Comparison of ENCODE assay signal across 35 mouse cellular contexts in genomic region chr19:59188981-59189380, GRCm38 (mm10). TPM values are rescaled to one million over a fixed set of nuclear protein-coding genes. Genes with fewer than 3 reads are reported as not detected.
A peak's percentile ranks its signal among the peaks of the same experiment; 100 is the strongest.
DNase-seq lines count a peak whose midpoint lies in the region; ATAC-seq lines count a peak whose summit lies in the region.
"Had no signal": no experiment of that assay in that cellular context is flagged by ENCODE, and none has a peak within 500 bp of the region (broad histone marks: within the 10 kb centered on the region; RNA-seq: fewer than 3 reads in every experiment).

No protein-coding gene starts in this region.

- H3K9me3 ChIP-seq in limb, embryonic 10.5 days (replicated peaks), result no peaks in the 10 kb centered on the region
- H3K9me3 ChIP-seq in kidney, embryonic 16.5 days (ENCODE audit: low read length), result no peaks in the 10 kb centered on the region
- H3K9me3 ChIP-seq: embryonic facial prominence, embryonic 12.5 days; embryonic facial prominence, embryonic 15.5 days; G1E; heart, embryonic 12.5 days; heart, embryonic 15.5 days had no signal

- H3K4me3 ChIP-seq in limb, embryonic 10.5 days, result no peak overlapping the region
- H3K4me3 ChIP-seq in kidney, embryonic 16.5 days (ENCODE audit: low read length), result no peak overlapping the region
- H3K4me3 ChIP-seq: embryonic facial prominence, embryonic 12.5 days; embryonic facial prominence, embryonic 15.5 days; heart, embryonic 12.5 days; heart, embryonic 15.5 days had no signal

- DNase-seq in embryo, embryonic 10.5 days (ENCODE audit: low spot score), result peak; percentile 21
- DNase-seq in embryo, embryonic 11 days, result no peak
- DNase-seq in testis, postnatal 10 days (ENCODE audit: low spot score), result peak; percentile 31
- no peak for DNase-seq in testis, postnatal 14 days (ENCODE audit: low spot score)
- peak; percentile 39 for DNase-seq in limb, embryonic 10.5 days (ENCODE audit: low spot score)
- DNase-seq in gastrocnemius, postnatal 25 days, result no peak
- DNase-seq: adrenal gland, adult 2 months; adrenal gland, postnatal 14 days; cerebellum, adult 11-12 months; cerebellum, adult 8-10 months; cerebellum, postnatal 10 days; cerebellum, postnatal 36 days; forebrain, postnatal 0 days; gastrocnemius, postnatal 10 days; heart, adult 18-20 months; heart, postnatal 14 days; heart, postnatal 4 days had no signal

- no peak overlapping the region for H3K27ac ChIP-seq in limb, embryonic 10.5 days
- no peak overlapping the region for H3K27ac ChIP-seq in kidney, embryonic 16.5 days (ENCODE audit: low read length)
- H3K27ac ChIP-seq: embryonic facial prominence, embryonic 12.5 days; embryonic facial prominence, embryonic 15.5 days; heart, embryonic 15.5 days; hindbrain, embryonic 14.5 days; hindbrain, postnatal 0 days had no signal

- no peak overlapping the region for H3K9ac ChIP-seq in kidney, embryonic 16.5 days (replicated peaks; ENCODE audit: low read length)
- H3K9ac ChIP-seq: embryonic facial prominence, embryonic 12.5 days; embryonic facial prominence, embryonic 15.5 days; forebrain, postnatal 0 days; heart, embryonic 12.5 days; heart, embryonic 15.5 days; hindbrain, embryonic 14.5 days had no signal

- peaks cover 16% of the 10 kb centered on the region for H3K4me1 ChIP-seq in limb, embryonic 10.5 days
- H3K4me1 ChIP-seq in kidney, embryonic 16.5 days (ENCODE audit: insufficient read depth, low read length), result 0 out of 2 replicates have a peak, but pooled peaks cover 2% of the 10 kb centered on the region

- no peaks in the 10 kb centered on the region for H3K36me3 ChIP-seq in limb, embryonic 10.5 days
- no peaks in the 10 kb centered on the region for H3K36me3 ChIP-seq in kidney, embryonic 16.5 days (ENCODE audit: insufficient read depth, low read length)
- H3K36me3 ChIP-seq: embryonic facial prominence, embryonic 12.5 days; embryonic facial prominence, embryonic 15.5 days; G1E; heart, embryonic 12.5 days; heart, embryonic 15.5 days had no signal

- no peak for ATAC-seq in kidney, embryonic 16.5 days (ENCODE audit: low FRiP score, low TSS enrichment)
- no peak for ATAC-seq in frontal cortex, adult (ENCODE audit: low TSS enrichment)
- ATAC-seq: forebrain, embryonic 14.5 days; forebrain, postnatal 0 days; hindbrain, postnatal 0 days; inflammation-experienced regulatory T-cells, adult 6 months; Patski had no signal

- H3K27me3 ChIP-seq in limb, embryonic 10.5 days (ENCODE audit: low read depth, poor library complexity, severe bottlenecking), result peaks cover 99% of the 10 kb centered on the region
- H3K27me3 ChIP-seq in kidney, embryonic 16.5 days (ENCODE audit: insufficient read depth, low read length), result peaks cover 88% of the 10 kb centered on the region
- H3K27me3 ChIP-seq: CH12.LX had no signal

- WGBS in limb, embryonic 10.5 days, result 2% methylated on average over 4 of the region's 4 CpGs
- 8% methylated on average over 4 of the region's 4 CpGs for WGBS in kidney, embryonic 16.5 days

- H3K4me2 ChIP-seq in kidney, embryonic 16.5 days (replicated peaks; ENCODE audit: low read depth, low read length), result no peak overlapping the region
- H3K4me2 ChIP-seq: embryonic facial prominence, embryonic 12.5 days; embryonic facial prominence, embryonic 15.5 days; heart, embryonic 12.5 days; heart, embryonic 15.5 days; hindbrain, embryonic 14.5 days had no signal

RNA-seq across cellular contexts. Expression of gene Vax1, which starts 19.1 kb away (rescaled TPM):
- not detected in 2 replicates for polyA plus RNA-seq in limb, embryonic 10.5 days (2016; fragmentation: Nextera tagmentation; extraction: Ambion mirVana)
- total RNA-seq in gastrocnemius, postnatal 25 days (2021), result not detected
- not detected in 2 replicates for polyA plus RNA-seq in kidney, embryonic 16.5 days (2015; fragmentation: Nextera tagmentation; extraction: Ambion mirVana)
- total RNA-seq: adrenal gland, adult 2 months; adrenal gland, postnatal 14 days; CH12.LX; G1E; gastrocnemius, postnatal 10 days; gastrocnemius, postnatal 4 days; heart, adult 18-20 months; heart, postnatal 14 days; heart, postnatal 4 days; hindbrain, postnatal 0 days had no signal
- polyA plus RNA-seq: adrenal gland, adult 2 months; G1E; heart, embryonic 12.5 days; heart, embryonic 15.5 days; hindbrain, embryonic 11.5 days; hindbrain, embryonic 14.5 days; hindbrain, postnatal 0 days; inflammation-experienced regulatory T-cells, adult 6 months; Patski had no signal

RNA-seq across cellular contexts. Expression of gene Kcnk18, which starts 30.0 kb away (rescaled TPM):
- polyA plus RNA-seq in limb, embryonic 10.5 days (2016; fragmentation: Nextera tagmentation; extraction: Ambion mirVana), result not detected in 2 replicates
- total RNA-seq in gastrocnemius, postnatal 25 days (2021), result not detected
- polyA plus RNA-seq in kidney, embryonic 16.5 days (2015; fragmentation: Nextera tagmentation; extraction: Ambion mirVana), result not detected in 2 replicates
- total RNA-seq: adrenal gland, adult 2 months; adrenal gland, postnatal 14 days; CH12.LX; forebrain, postnatal 0 days; gastrocnemius, postnatal 10 days; gastrocnemius, postnatal 4 days; heart, adult 18-20 months; heart, postnatal 14 days; heart, postnatal 4 days; hindbrain, postnatal 0 days had no signal
- polyA plus RNA-seq: adrenal gland, adult 2 months; brain, embryonic 14.5 days; cortical plate, adult 2 months; embryonic facial prominence, embryonic 12.5 days; embryonic facial prominence, embryonic 15.5 days; forebrain, embryonic 11.5 days; forebrain, embryonic 14.5 days; G1E; heart, embryonic 12.5 days; heart, embryonic 15.5 days; hindbrain, embryonic 11.5 days; hindbrain, embryonic 14.5 days; hindbrain, postnatal 0 days; inflammation-experienced regulatory T-cells, adult 6 months; Patski had no signal

Comparison
In these comparisons a context has a peak if more than half of its experiments do, and no peak if none do; other contexts are left out.
1. DNase-seq: peak in embryo, embryonic 10.5 days (single experiment), testis, postnatal 10 days (single experiment) and limb, embryonic 10.5 days (single experiment); none in embryo, embryonic 11 days (single experiment), testis, postnatal 14 days (single experiment) and gastrocnemius, postnatal 25 days (single experiment).